Mouse (Mus musculus) kidney, embryonic 15.5 days (tissue): ENCODE measurements around the gene Ago3. TPM values are rescaled to one million over a fixed set of nuclear protein-coding genes. Genes with fewer than 3 reads are reported as not detected.

Experiments
- ATAC-seq: fragments of 200-750 bp; cut with Nextera tagmentation; replicated peaks from 2 replicates; pipeline ENCODE4 v1.8.0; 2017; ENCODE audit warnings: moderate TSS enrichment; ENCODE audit not compliant: low FRiP score
- H3K27ac ChIP-seq: fragments of 300-500 bp; sonication (generic); 2 replicates; pipeline ENCODE4 v1.5.1; 2015; ENCODE audit warnings: mild to moderate bottlenecking, inconsistent platforms
- H3K27me3 ChIP-seq: fragments of 300-500 bp; sonication (generic); 2 replicates; pipeline ENCODE4 v1.6.1; 2015; ENCODE audit warnings: inconsistent platforms
- H3K36me3 ChIP-seq: fragments of 300-500 bp; sonication (generic); 2 replicates; pipeline ENCODE4 v1.6.1; 2015; ENCODE audit warnings: inconsistent platforms
- H3K4me1 ChIP-seq: fragments of 300-500 bp; sonication (generic); 2 replicates; pipeline ENCODE4 v1.6.1; 2015; ENCODE audit warnings: inconsistent platforms
- H3K4me2 ChIP-seq: fragments of 300-500 bp; sonication (generic); 2 replicates; pipeline ENCODE4 v1.6.1; 2015; ENCODE audit warnings: moderate library complexity, mild to moderate bottlenecking, inconsistent platforms
- H3K4me3 ChIP-seq: fragments of 300-500 bp; sonication (generic); replicated peaks from 2 replicates; pipeline ENCODE4 v1.5.1; 2015; ENCODE audit warnings: mild to moderate bottlenecking, inconsistent platforms
- H3K9ac ChIP-seq: fragments of 300-500 bp; sonication (generic); 2 replicates; pipeline ENCODE4 v1.6.1; 2015; ENCODE audit warnings: mild to moderate bottlenecking, inconsistent platforms
- H3K9me3 ChIP-seq: fragments of 300-500 bp; sonication (generic); replicated peaks from 2 replicates; pipeline ENCODE4 v1.6.1; 2016; ENCODE audit warnings: inconsistent platforms
- WGBS: fragments of 180-500 bp; shearing (Covaris S2); methylation state at CpG from one replicate; pipeline ENCODE4 v1.1.7; 2015; ENCODE audit warnings: mixed read lengths; 5-methylcytosine and 5-hydroxymethylcytosine counted together
- polyA plus RNA-seq: library from polyadenylated mRNA; unstranded; fragments of >200 nt; fragmentation: Nextera tagmentation; extraction: Ambion mirVana; gene quantifications from 2 replicates; pipeline ENCODE4 v1.2.1, GENCODE M21; 2015

Gene Ago3
- polyA plus RNA-seq = 12.9 and 15.9 TPM in 2 replicates

- Histone ChIP-seq H3K9ac (peak within 1 kb of the TSS; percentile 78), H3K4me2 (peak within 1 kb of the TSS; percentile 85), H3K4me3 (peak within 1 kb of the TSS; percentile 88), H3K36me3 (no peaks in the 10 kb centered on the region), H3K4me1 (peaks cover 7% of the 10 kb centered on the region), H3K27me3 (no peaks in the 10 kb centered on the region), H3K27ac (peak within 1 kb of the TSS; percentile 91), H3K9me3 (no peaks in the 10 kb centered on the region)
- WGBS = under 1% methylated on average over 65 of the region's 65 CpGs
- peak; percentile 97 for ATAC-seq
Measured at GRCm38 (mm10) chr4:126429347-126430079, at the start of gene Ago3. Gene Ago3 (minus strand): TSS chr4:126429556.

GRCm38 (mm10) chr4:126473031-126473430 lies 43.7 kb upstream of the Ago3 start:
- no peak overlapping the region for H3K4me3 ChIP-seq
- no peaks in the 10 kb centered on the region for H3K36me3 ChIP-seq
- no peaks in the 10 kb centered on the region for H3K27me3 ChIP-seq
- WGBS = 40% methylated on average over 5 of the region's 5 CpGs
- H3K4me1 ChIP-seq = peaks cover 6% of the 10 kb centered on the region
- no peak for ATAC-seq
- H3K27ac ChIP-seq = no peak overlapping the region
- no peak overlapping the region for H3K9ac ChIP-seq
- no peak overlapping the region for H3K4me2 ChIP-seq
- no peaks in the 10 kb centered on the region for H3K9me3 ChIP-seq

DNA sequence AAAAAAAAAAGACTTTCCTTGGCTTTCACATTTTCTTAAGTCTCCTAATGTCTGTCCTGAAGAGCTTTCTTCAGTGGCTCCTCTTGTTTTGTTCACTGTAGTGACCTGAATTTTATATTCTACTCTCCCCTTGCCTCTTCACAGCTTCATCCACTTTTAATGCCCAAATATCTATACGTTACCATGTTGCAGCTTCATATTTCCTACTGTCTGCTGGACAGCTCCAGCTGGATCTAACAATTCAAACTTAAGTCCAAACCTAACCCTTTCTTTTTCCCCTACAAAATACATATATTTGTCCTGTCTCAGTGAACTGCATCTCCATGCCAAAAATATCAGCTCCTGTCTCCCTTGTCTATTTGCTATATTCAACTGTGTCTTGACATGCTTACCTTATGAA lies 40.0 kb upstream of the Ago3 start:
- Histone ChIP-seq H3K4me3 (no peak overlapping the region), H3K9ac (no peak overlapping the region), H3K4me1 (peaks cover 42% of the 10 kb centered on the region), H3K4me2 (peak overlapping the region; percentile 80; the same call in 1 of the 2 replicates), H3K36me3 (no peaks in the 10 kb centered on the region), H3K27me3 (no peaks in the 10 kb centered on the region), H3K9me3 (no peaks in the 10 kb centered on the region), H3K27ac (no peak overlapping the region)
- ATAC-seq = no peak
- WGBS = 44% methylated on average over 1 of the region's 1 CpGs

- Histone ChIP-seq H3K9ac (0 out of 2 replicates have a peak overlapping the region, but pooled peaks have one; percentile 93), H3K27ac (peak overlapping the region; percentile 41; the same call in 1 of the 2 replicates), H3K4me2 (peak overlapping the region; percentile 80), H3K4me1 (peaks cover 46% of the 10 kb centered on the region), H3K27me3 (no peaks in the 10 kb centered on the region), H3K4me3 (peak overlapping the region; percentile 80), H3K36me3 (no peaks in the 10 kb centered on the region), H3K9me3 (no peaks in the 10 kb centered on the region)
- no peak for ATAC-seq
- WGBS = 12% methylated on average over 8 of the region's 8 CpGs
Measured at GRCm38 (mm10) chr4:126468925-126469324, 39.6 kb upstream of the Ago3 start.

- no peaks in the 10 kb centered on the region for H3K27me3 ChIP-seq
- peak within 1 kb of the TSS; percentile 91 for H3K27ac ChIP-seq
- peaks cover 46% of the 10 kb centered on the region for H3K4me1 ChIP-seq
- no peaks in the 10 kb centered on the region for H3K36me3 ChIP-seq
- H3K4me2 ChIP-seq = peak within 1 kb of the TSS; percentile 80
- under 1% methylated on average over 53 of the region's 55 CpGs for WGBS
- peak within 1 kb of the TSS; percentile 80 for H3K4me3 ChIP-seq
- H3K9me3 ChIP-seq = no peaks in the 10 kb centered on the region
- H3K9ac ChIP-seq = peak within 1 kb of the TSS; percentile 93
- peak; percentile 88 for ATAC-seq
Measured at GRCm38 (mm10) chr4:126468285-126468901, 39.0 kb upstream of the Ago3 start, which contains the start of gene Ago1. Gene Ago1 (minus strand): TSS chr4:126468583.

GRCm38 (mm10) chr4:126467721-126468284 lies 38.4 kb upstream of the Ago3 start:
- H3K9me3 ChIP-seq = no peaks in the 10 kb centered on the region
- H3K9ac ChIP-seq = peak overlapping the region; percentile 93
- H3K4me3 ChIP-seq = peak overlapping the region; percentile 80
- H3K4me1 ChIP-seq = peaks cover 46% of the 10 kb centered on the region
- WGBS = 1% methylated on average over 24 of the region's 25 CpGs
- ATAC-seq = peak; percentile 77
- peak overlapping the region; percentile 80 for H3K4me2 ChIP-seq
- peak overlapping the region; percentile 91 for H3K27ac ChIP-seq
- no peaks in the 10 kb centered on the region for H3K27me3 ChIP-seq
- H3K36me3 ChIP-seq = no peaks in the 10 kb centered on the region

DNA sequence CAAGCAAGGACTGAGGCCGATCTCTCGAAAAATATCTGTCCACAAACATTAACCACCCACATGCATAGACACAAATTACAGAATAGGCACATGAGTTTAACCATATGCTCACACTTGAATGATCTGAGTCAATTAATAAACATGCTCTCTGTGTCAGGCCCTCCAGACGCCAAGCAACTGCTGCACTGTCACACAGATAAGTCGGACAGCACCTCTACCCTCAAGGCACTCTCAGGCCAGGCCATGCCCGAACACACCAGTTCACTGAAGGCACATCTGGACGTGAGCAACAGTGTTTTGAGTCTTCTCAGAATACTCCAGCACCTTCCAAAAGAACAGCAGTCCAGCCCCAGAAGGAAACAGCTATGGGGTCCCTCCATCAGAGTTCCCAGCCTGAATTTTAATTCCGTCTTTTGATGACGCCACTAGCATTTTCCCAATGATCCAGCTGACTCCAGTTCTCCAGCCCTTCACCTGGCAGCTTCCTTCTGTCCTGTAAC lies 36.9 kb upstream of the Ago3 start:
- Histone ChIP-seq H3K27me3 (no peaks in the 10 kb centered on the region), H3K27ac (peak overlapping the region; percentile 47; the same call in 1 of the 2 replicates), H3K4me3 (no peak overlapping the region), H3K4me1 (peaks cover 46% of the 10 kb centered on the region), H3K9me3 (no peaks in the 10 kb centered on the region), H3K4me2 (peak overlapping the region; percentile 44), H3K36me3 (no peaks in the 10 kb centered on the region), H3K9ac (no peak overlapping the region)
- WGBS = 33% methylated on average over 8 of the region's 8 CpGs
- ATAC-seq = no peak

DNA sequence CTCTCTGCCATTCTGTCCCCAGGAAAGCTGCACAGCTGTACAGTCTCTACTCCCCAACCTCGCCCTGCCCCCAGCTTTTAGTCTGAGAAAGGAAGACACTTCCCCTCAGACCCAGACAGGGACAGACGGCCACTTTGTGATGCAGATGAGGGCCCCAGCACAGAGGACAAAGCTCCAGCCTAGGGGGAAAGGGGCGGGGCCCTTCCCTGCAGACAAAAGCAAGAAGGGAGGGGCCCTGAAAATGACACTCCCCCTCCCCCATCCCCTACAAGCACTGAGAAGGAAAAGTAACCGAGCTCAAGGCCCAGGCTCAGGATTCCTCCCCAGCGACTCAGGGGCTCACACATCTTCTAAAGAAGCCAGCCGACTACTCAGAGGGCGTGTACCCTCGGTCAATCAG lies 36.5 kb upstream of the Ago3 start:
- H3K4me2 ChIP-seq = peak overlapping the region; percentile 44
- H3K4me1 ChIP-seq = peaks cover 46% of the 10 kb centered on the region
- no peak overlapping the region for H3K9ac ChIP-seq
- peak; percentile 29 for ATAC-seq
- WGBS = 8% methylated on average over 8 of the region's 8 CpGs
- H3K27ac ChIP-seq = peak overlapping the region; percentile 47; the same call in 1 of the 2 replicates
- H3K36me3 ChIP-seq = peaks cover under 1% of the 10 kb centered on the region; the same call in 1 of the 2 replicates
- H3K27me3 ChIP-seq = no peaks in the 10 kb centered on the region
- H3K9me3 ChIP-seq = no peaks in the 10 kb centered on the region
- no peak overlapping the region for H3K4me3 ChIP-seq

GRCm38 (mm10) chr4:126464892-126465235 lies 35.5 kb upstream of the Ago3 start:
- Histone ChIP-seq H3K9me3 (no peaks in the 10 kb centered on the region), H3K27me3 (no peaks in the 10 kb centered on the region), H3K27ac (no peak overlapping the region), H3K4me1 (peaks cover 46% of the 10 kb centered on the region), H3K4me3 (no peak overlapping the region), H3K36me3 (peaks cover 10% of the 10 kb centered on the region), H3K9ac (no peak overlapping the region), H3K4me2 (0 out of 2 replicates have a peak overlapping the region, but pooled peaks have one; percentile 44)
- WGBS = 9% methylated on average over 2 of the region's 2 CpGs
- no peak for ATAC-seq

DNA sequence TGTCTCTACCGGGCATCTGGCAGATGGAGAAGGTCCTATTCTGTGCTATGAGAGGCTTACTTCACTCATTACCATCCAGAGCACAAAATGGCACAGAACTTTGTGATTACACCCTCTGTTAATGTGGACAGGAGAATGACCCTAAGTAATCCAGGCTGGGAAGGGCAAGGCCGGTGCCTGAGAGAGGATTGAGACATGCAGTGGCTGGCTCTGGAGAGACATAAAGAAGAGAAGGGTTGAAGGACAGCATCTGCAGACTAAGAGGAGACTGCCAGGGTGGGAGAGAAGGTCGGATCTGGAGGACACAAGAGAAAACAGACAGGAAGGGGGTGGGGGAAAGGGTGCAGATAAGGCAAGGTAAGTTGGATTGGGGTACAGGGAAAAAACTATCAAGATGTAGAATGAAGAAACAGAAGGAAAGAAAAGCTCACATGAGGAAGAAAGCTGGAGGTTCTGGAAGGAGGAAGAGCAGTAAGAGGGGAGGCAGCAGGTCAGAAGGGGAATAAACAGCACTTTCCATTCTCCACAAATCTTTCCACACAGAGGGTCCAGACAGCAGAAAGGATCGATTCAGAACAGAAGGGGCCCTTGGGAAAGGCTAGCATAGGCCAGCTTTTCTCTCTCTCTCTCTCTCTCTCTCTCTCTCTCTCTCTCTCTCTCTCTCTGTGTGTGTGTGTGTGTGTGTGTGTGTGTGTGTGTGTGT lies 35.0 kb upstream of the Ago3 start:
- ATAC-seq = no peak
- Histone ChIP-seq H3K4me2 (no peak overlapping the region), H3K9me3 (no peaks in the 10 kb centered on the region), H3K27me3 (no peaks in the 10 kb centered on the region), H3K4me3 (no peak overlapping the region), H3K4me1 (peaks cover 46% of the 10 kb centered on the region), H3K9ac (no peak overlapping the region), H3K27ac (no peak overlapping the region), H3K36me3 (peaks cover 15% of the 10 kb centered on the region)
- 30% methylated on average over 4 of the region's 4 CpGs for WGBS

DNA sequence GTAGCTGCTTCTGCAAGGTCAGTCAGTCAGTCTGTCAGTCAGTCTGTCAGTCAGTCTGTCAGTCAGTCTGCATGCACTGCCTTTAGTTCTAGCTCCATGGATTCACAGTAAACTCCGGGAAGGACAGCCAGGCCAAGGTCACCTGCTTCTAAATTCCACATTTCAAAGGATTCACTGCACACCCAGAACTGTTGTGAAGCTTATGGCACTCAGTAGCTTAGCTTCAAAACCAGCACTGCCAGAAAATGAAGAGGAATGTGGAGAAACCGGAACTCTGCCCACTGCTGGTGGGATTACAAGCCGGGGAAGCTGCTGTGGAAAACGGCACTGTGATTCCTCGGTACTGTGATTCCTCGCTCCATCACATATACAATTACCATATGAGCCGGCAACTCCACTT lies 26.1 kb upstream of the Ago3 start:
- no peaks in the 10 kb centered on the region for H3K9me3 ChIP-seq
- H3K27me3 ChIP-seq = no peaks in the 10 kb centered on the region
- no peak overlapping the region for H3K9ac ChIP-seq
- no peak overlapping the region for H3K27ac ChIP-seq
- no peak for ATAC-seq
- H3K4me1 ChIP-seq = no peaks in the 10 kb centered on the region
- H3K4me2 ChIP-seq = no peak overlapping the region
- no peak overlapping the region for H3K4me3 ChIP-seq
- 96% methylated on average over 7 of the region's 7 CpGs for WGBS
- peaks cover 96% of the 10 kb centered on the region for H3K36me3 ChIP-seq
